Mouse (Mus musculus) left cerebral cortex, adult 6 months (tissue): ENCODE data around the gene 1700074P13Rik. TPM values are rescaled to one million over a fixed set of nuclear protein-coding genes. Genes with fewer than 3 reads are reported as not detected.

Source experiments
- long read RNA-seq, 2 experiments: library from polyadenylated mRNA; unstranded; transcript quantifications; one replicate each; pipeline ENCODE4 v2.0.0; 2019 to 2020
- polyA plus RNA-seq: library from polyadenylated mRNA; unstranded; fragments of <200 nt; fragmentation: Nextera tagmentation; gene quantifications from 2 replicates; pipeline ENCODE4 v1.2.3, GENCODE M21; 2021

1700074P13Rik gene
- polyA plus RNA-seq = not detected in 2 replicates
- long read RNA-seq, experiment 1 = 0 reads
- long read RNA-seq, experiment 2 = 0 reads

DNA sequence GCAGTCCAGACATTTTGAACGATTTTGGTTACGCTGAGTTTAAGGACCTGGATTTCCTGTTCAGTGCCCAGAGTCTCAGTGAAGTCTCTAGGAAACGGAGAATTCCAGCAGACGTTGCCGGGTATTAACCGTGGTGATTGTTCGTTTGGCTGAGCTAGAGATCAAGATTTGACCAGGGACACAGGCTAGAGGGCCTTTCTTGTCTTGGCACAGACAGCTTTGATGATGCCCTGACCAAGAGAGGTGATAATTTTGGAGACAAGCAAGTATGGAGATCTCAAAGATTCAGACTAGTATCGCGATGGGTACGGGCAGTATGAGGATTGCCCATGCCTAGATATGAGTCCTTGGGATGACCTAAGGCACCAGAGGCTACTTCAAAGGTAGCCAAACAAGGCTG, at the start of gene 1700074P13Rik:
1700074P13Rik (minus strand) TSS at position 101 of the 400 bp plus-strand sequence.

GRCm38 (mm10) chr6:40964454-40964853, 24.1 kb upstream of the 1700074P13Rik start, which contains the start of gene 1810009J06Rik:
Gene 1810009J06Rik, plus strand, starts transcription at chr6:40964754.

DNA sequence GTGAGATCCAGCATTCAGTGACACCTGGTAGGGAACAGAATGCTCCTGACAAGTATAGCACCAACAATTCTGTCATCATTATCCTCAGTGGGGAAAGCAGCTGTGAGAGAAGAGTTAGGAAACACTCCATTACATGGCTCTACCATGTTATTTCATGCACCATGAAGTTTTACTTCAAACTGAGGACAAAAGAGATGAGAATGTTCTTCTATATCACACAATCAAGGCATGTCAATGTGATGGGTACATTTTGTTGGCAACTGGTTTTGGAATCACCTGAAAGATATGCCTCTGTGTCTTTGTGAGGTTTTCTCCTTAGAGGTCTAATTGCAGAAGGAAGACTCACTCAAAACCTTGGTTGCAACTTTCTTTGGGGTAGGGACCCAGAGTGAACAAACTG, 11.4 kb upstream of the 1700074P13Rik start, which contains the start of gene Gm4744:
Gm4744 (minus strand) TSS at position 101 of the 400 bp plus-strand sequence.

GRCm38 (mm10) chr6:40900287-40900686, 40.1 kb downstream of the 1700074P13Rik start, which contains the start of gene Prss58:
Gene Prss58, minus strand, starts transcription at chr6:40900387.

GRCm38 (mm10) chr6:40887394-40887793, 53.0 kb downstream of the 1700074P13Rik start, which contains the start of gene Moxd2:
Gene Moxd2, minus strand, starts transcription at chr6:40887494.

Other genes with a start within 250 kb of the 1700074P13Rik start
- gene Moxd2, start 53.1 kb downstream of the 1700074P13Rik start, polyA plus RNA-seq = not detected in 2 replicates
- gene Prss58, start 40.2 kb downstream of the 1700074P13Rik start, polyA plus RNA-seq = not detected in 2 replicates
- not detected in 2 replicates for gene Gm4744, start 11.3 kb upstream of the 1700074P13Rik start, polyA plus RNA-seq
- not detected in 2 replicates for gene 1810009J06Rik, start 24.2 kb upstream of the 1700074P13Rik start, polyA plus RNA-seq
- gene Gm2663, start 58.9 kb upstream of the 1700074P13Rik start, polyA plus RNA-seq = not detected in 2 replicates
- 0.10 TPM in 1 of 2 replicates, not detected in the other for gene 2210010C04Rik, start 95.0 kb upstream of the 1700074P13Rik start, polyA plus RNA-seq